Mouse (Mus musculus): ENCODE results near the gene Map2k3. TPM values are rescaled to one million over a fixed set of nuclear protein-coding genes. Genes with fewer than 3 reads are reported as not detected.
A peak's percentile ranks its signal among the peaks of the same experiment; 100 is the strongest.
"Not testable (repeated sequence)": the region's sequence is repeated elsewhere in the genome, so short reads cannot be mapped to it uniquely, and the experiment has no call there.

Map2k3 gene
- 100 to 1,000 TPM; 136 to 159 TPM for total RNA-seq (2021)
- long read RNA-seq, experiment 1, transcript Map2k3-201 (12 exons, 2,198 nt): major isoform, 282 of 305 reads
- long read RNA-seq, experiment 1, partial matches to known transcripts: 4 of 305 reads
- long read RNA-seq, experiment 1, other reads (novel, unspliced or antisense): 19 of 305 reads
- long read RNA-seq, experiment 2, transcript Map2k3-201 (12 exons, 2,198 nt): major isoform, 361 of 398 reads
- long read RNA-seq, experiment 2, partial matches to known transcripts: 15 of 398 reads
- long read RNA-seq, experiment 2, other reads (novel, unspliced or antisense): 21 of 398 reads

DNA sequence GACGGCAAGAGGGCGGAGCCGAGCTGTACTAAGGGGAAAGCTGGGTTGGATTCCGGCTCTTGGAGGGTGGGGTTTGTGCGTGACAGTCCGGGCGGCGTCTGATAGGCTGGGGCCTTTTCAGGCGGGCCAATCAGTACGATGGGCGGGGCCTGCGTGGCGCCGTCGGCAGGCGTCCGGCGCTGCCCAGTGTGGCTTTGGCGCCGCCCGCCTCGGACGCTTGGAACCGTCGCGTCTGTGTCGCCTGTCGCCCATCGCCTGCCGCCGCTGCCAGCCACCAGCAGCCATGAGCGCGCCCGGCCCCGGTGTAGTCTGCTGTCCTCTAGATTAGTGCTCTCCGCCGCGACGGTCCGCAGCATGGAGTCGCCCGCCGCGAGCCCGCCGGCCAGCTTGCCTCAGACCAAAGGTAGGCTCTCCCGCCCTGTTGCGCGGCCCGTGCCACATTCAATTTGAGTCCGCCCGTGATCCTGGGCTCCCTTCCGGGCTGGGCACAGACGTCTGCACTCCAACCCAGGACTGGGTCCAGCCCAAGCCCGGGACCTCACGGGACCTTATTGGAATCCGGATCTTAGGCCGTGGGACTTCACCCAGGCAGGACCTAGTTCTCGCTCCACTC, at the start of gene Map2k3:
Gene Map2k3 (plus strand): TSS at position 165 of the 613 bp plus-strand sequence.
- TF ChIP-seq CTCF (IDR thresholded peaks at IDR 0.05): no peak; the same call in 1 of the 2 replicates
- intact Hi-C loops (cut with DNase I): loop anchor here (2.0 kb wide), 1 partner anchor 203 kb away; the partner anchor contains the start of gene Mief2
- peak; percentile 99 for DNase-seq
- peak within 1 kb of the TSS; percentile 74 for H3K4me3 ChIP-seq
- peak within 1 kb of the TSS; percentile 94 for H3K27ac ChIP-seq

DNA sequence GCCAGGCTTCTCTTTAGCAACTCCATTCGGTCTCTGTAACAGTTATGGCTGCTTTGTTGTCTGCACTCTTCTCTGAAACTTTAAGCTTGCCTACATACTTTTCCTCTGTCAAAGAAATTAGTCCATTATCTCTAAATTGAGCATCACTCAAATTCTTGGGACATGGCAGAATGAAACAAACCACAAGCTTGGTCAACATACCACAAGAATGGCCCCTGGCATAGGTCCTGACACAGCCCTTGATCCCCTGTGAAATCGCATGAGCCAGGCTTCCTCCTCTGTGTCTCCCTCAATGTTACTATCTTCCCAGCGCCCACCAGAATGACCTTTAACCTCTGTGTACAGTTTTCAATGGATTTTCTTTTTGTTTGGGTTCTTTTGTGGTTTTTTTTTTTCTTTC, 49.4 kb upstream of the Map2k3 start:
- intact Hi-C loops (cut with DNase I): loop anchor here (1.0 kb wide), 1 partner anchor 151 kb away; no protein-coding TSS in a partner anchor
- Histone ChIP-seq H3K4me3 (no peak overlapping the region), H3K27ac (no peak overlapping the region)
- no peak for TF ChIP-seq CTCF (IDR thresholded peaks at IDR 0.05)
- DNase-seq: no peak

GRCm38 (mm10) chr11:60886986-60887385, 44.8 kb upstream of the Map2k3 start:
- H3K4me3 ChIP-seq; intact Hi-C loops (cut with DNase I); DNase-seq; H3K27ac ChIP-seq: not testable (repeated sequence)

DNA sequence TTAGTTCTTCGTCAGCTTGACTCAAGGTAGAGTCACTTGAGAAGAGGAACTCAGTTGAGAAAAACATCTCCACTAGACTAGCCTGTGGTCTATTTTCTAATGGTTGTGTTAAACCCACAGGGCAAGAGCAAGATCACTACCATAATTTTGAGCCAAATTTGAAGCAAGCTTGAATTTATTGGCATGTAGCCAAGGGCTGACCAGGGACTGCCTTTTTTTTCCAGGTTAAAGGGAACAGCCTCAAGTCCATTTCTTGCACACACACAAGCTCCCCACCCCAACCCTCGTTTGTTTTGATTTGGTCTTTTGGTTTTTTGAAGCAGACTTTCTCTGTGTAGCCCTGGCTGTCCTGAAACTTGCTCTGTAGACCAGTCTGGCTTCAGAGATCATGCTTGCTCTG, 42.0 kb upstream of the Map2k3 start:
- DNase-seq: no peak
- H3K4me3 ChIP-seq: no peak overlapping the region
- no peak overlapping the region for H3K27ac ChIP-seq
- intact Hi-C loops (cut with DNase I): no loop called here
- no peak for TF ChIP-seq CTCF (IDR thresholded peaks at IDR 0.05)

- DNase-seq: no peak
- no peak for TF ChIP-seq CTCF (IDR thresholded peaks at IDR 0.05)
- intact Hi-C loops (cut with DNase I): no loop called here
Measured at GRCm38 (mm10) chr11:60890286-60890685, 41.5 kb upstream of the Map2k3 start.

DNA sequence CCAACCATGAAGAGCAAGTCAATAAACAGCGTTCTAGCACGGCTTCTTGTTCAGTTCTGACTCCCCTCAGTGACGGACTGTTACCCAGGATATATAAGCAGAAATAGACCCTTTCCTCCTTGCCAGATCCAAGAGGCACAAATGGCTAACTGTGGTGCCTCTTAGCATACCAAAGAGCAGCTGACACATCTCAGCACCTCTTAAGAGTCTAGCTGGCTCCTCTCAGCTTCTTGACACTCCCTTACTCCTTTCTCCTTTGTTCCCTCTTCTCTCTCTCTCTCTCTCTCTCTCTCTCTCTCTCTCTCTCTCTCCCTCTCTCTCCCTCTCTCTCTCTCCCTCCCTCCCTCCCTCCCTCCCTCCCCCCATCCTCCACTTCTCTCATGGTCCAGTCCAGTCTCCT, 41.1 kb upstream of the Map2k3 start:
- Histone ChIP-seq H3K4me3 (no peak overlapping the region), H3K27ac (no peak overlapping the region)
- intact Hi-C loops (cut with DNase I): no loop called here
- no peak for DNase-seq
- TF ChIP-seq CTCF (IDR thresholded peaks at IDR 0.05): no peak

More at GRCm38 (mm10) chr11:60890286-60890685, 41.5 kb upstream of the Map2k3 start:
- Histone ChIP-seq H3K27ac (no peak overlapping the region), H3K4me3 (no peak overlapping the region)

- no peak for DNase-seq
- Histone ChIP-seq H3K4me3 (no peak overlapping the region), H3K27ac (no peak overlapping the region)
- intact Hi-C loops (cut with DNase I): no loop called here
- no peak for TF ChIP-seq CTCF (IDR thresholded peaks at IDR 0.05)
Measured at GRCm38 (mm10) chr11:60895915-60896314, 35.9 kb upstream of the Map2k3 start.

DNA sequence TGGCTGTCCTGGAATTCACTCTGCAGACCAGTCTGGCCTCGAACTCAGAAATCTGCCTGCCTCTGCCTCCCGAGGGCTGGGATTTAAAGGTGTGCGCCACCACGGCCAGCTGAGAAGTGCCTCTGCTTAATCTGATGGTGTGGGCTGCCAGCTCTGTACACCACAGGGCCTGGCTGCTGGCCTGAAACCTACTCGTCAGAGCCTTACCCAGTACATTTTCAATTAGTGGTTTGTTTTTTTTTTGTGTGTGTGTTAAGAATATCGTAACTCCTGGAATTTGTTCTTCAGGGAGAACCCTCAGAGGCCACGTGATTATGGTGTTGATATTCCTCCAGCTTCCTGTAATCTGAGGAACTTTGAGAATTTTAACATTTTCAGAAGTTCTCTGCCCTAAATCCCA, 29.8 kb upstream of the Map2k3 start:
- Histone ChIP-seq H3K4me3 (no peak overlapping the region), H3K27ac (no peak overlapping the region)
- no peak for DNase-seq
- intact Hi-C loops (cut with DNase I): no loop called here
- no peak for TF ChIP-seq CTCF (IDR thresholded peaks at IDR 0.05)

- Histone ChIP-seq H3K27ac (no peak overlapping the region), H3K4me3 (no peak overlapping the region)
- no peak for DNase-seq
- no peak for TF ChIP-seq CTCF (IDR thresholded peaks at IDR 0.05)
- intact Hi-C loops (cut with DNase I): no loop called here
Measured at GRCm38 (mm10) chr11:60902486-60902885, 29.3 kb upstream of the Map2k3 start.

DNA sequence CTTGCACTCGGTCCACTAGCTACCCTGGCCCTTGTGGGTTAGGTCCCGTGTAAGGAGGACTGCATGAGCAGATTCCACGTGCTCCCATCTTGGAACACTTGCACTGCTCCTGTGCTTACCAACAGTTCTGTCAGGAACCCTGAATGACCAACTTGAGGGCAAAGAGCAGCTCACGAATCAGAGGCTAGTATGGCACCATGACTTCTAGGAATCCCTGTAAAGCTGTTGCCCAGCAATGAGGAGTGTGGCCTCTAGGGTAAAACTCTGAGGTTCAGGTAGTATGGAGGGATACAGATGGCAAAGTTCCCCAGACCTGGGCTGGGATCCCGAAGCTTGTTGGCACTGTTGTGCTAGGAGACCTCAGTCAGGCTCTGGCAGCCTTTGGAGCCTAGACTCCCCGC, 28.2 kb upstream of the Map2k3 start:
- no peak for DNase-seq
- peak overlapping the region; percentile 50; the same call in 1 of the 2 replicates for H3K27ac ChIP-seq
- intact Hi-C loops (cut with DNase I): no loop called here
- no peak for TF ChIP-seq CTCF (IDR thresholded peaks at IDR 0.05)
- no peak overlapping the region for H3K4me3 ChIP-seq

GRCm38 (mm10) chr11:60905407-60906120, 26.3 kb upstream of the Map2k3 start:
- no peak for TF ChIP-seq CTCF (IDR thresholded peaks at IDR 0.05)
- Histone ChIP-seq H3K4me3 (no peak overlapping the region), H3K27ac (peak overlapping the region; percentile 50)
- DNase-seq: peak; percentile 71
- intact Hi-C loops (cut with DNase I): no loop called here

DNA sequence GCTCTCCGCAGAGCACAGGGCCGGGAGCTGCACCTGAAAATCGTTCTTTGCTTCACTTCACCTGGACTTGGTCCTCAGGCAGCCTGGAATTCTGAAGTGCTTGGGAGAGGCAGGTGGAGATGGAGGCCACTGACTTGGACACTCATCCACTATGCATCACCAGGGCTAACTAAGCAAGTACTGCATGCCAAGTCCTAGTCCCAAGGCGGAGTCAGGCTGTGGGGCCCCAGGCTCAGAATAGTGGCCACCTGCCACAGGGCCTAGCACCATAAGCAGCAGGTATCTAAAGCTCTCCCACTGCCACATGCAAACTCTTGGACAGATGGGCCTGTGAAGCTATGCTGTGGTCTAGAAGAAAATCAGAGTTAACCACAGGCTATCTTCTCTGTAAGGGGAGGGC, 25.4 kb upstream of the Map2k3 start:
- TF ChIP-seq CTCF (IDR thresholded peaks at IDR 0.05): no peak
- Histone ChIP-seq H3K27ac (no peak overlapping the region), H3K4me3 (no peak overlapping the region)
- DNase-seq: no peak
- intact Hi-C loops (cut with DNase I): no loop called here

DNA sequence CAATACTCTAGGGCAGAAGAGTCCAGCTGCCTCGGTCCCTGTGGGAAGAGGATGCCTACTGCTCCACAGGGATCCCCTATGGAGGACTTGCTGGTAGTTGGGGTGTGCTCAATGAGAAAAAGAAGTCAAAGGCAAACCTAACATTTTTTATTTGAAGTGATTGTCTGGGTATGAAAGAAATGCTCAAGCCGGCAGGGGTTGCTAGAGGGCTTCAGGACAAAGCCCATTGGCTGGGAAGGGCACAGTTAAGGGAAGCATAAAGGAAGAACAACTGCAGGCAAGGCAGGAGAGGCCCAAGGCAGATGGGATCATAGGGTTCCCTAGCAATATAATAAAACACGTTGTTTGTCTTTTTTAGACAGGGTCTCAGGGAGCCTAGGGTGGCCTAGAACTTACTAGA, 23.8 kb upstream of the Map2k3 start:
- no peak for DNase-seq
- TF ChIP-seq CTCF (IDR thresholded peaks at IDR 0.05): peak; percentile 38
- no peak overlapping the region for H3K4me3 ChIP-seq
- no peak overlapping the region for H3K27ac ChIP-seq
- intact Hi-C loops (cut with DNase I): no loop called here

All from gastrocnemius, adult 2 months (tissue).